16 mouse cellular contexts compared by ENCODE assay signal in the genomic region with DNA sequence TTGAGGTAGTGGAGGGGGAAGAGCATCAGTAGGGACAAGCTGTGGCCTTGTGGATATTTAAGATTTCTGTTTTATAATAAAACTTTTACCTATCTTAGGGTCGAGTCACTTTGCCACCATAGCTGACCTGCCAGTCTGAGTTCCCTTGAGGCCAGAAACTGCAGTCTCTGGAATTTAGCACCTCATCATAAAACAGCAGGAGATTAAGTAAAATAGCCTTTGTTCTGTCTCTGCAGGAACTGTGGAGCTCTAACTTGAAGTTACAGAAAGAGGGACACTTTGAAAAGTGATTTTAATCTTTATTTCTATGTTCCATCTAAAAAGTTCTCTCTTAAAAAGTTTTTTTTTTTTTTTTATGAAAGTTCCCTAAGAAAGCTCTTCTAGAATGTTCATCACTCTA.
"Had no signal": no experiment of that assay in that cellular context is flagged by ENCODE, and none has a peak within 500 bp of the region (broad histone marks: within the 10 kb centered on the region; RNA-seq: fewer than 3 reads in every experiment).

No protein-coding gene starts in this region.

- H3K9me3 ChIP-seq: neural tube, embryonic 13.5 days; neural tube, embryonic 15.5 days; stomach, embryonic 15.5 days had no signal

- H3K36me3 ChIP-seq: neural tube, embryonic 13.5 days; neural tube, embryonic 15.5 days; stomach, embryonic 15.5 days had no signal

- H3K9ac ChIP-seq: neural tube, embryonic 13.5 days; neural tube, embryonic 15.5 days; stomach, embryonic 15.5 days had no signal

- H3K4me3 ChIP-seq: neural tube, embryonic 13.5 days; neural tube, embryonic 15.5 days; stomach, embryonic 15.5 days had no signal

- DNase-seq: retina, postnatal 1 day; right cerebral cortex, adult 18-20 months; right cerebral cortex, postnatal 14 days; right cerebral cortex, postnatal 25 days; right cerebral cortex, postnatal 4 days; spleen, adult 18-20 months; thymus, adult 18-20 months; thymus, adult 2 months; thymus, postnatal 14 days; thymus, postnatal 25 days; thymus, postnatal 36 days; thymus, postnatal 4 days had no signal

- H3K4me2 ChIP-seq: neural tube, embryonic 13.5 days; neural tube, embryonic 15.5 days; stomach, embryonic 15.5 days had no signal

- H3K27ac ChIP-seq: neural tube, embryonic 13.5 days; neural tube, embryonic 15.5 days; stomach, embryonic 15.5 days; stomach, postnatal 0 days had no signal

- H3K4me1 ChIP-seq: neural tube, embryonic 13.5 days; neural tube, embryonic 15.5 days; stomach, embryonic 15.5 days had no signal

- H3K27me3 ChIP-seq: neural tube, embryonic 13.5 days; neural tube, embryonic 15.5 days; stomach, embryonic 15.5 days had no signal
